ENCODE assay signal across 8 mouse cellular contexts in genomic region chr17:47924383-47925339, GRCm38 (mm10). TPM values are rescaled to one million over a fixed set of nuclear protein-coding genes. Genes with fewer than 3 reads are reported as not detected.
A peak's percentile ranks its signal among the peaks of the same experiment; 100 is the strongest.
DNase-seq lines count a peak whose midpoint lies in the region; ATAC-seq lines count a peak whose summit lies in the region.

TSS of gene Foxp4 (minus strand) at chr17:47924645.

- peak; percentile 89 for DNase-seq in CD4-positive helper T cell, adult 2 months (ENCODE audit: low read depth, low spot score)
- peak; percentile 92 for DNase-seq in brain, adult 2 months (ENCODE audit: low read depth, low spot score)
- DNase-seq in naive thymus-derived CD4-positive, alpha-beta T cell, adult 2 months (ENCODE audit: low read depth): peak; percentile 88
- peak; percentile 89 for DNase-seq in splenic B cell, adult 2 months (ENCODE audit: low read depth, low spot score)

- no peaks in the 10 kb centered on the region for H3K27me3 ChIP-seq in heart, embryonic 12.5 days (replicated peaks)
- no peaks in the 10 kb centered on the region for H3K27me3 ChIP-seq in kidney, embryonic 16.5 days (ENCODE audit: insufficient read depth, low read length)
- peaks cover 48% of the 10 kb centered on the region for H3K27me3 ChIP-seq in liver, embryonic 12.5 days (replicated peaks)
- H3K27me3 ChIP-seq in splenic B cell, adult 2 months (ENCODE audit: control insufficient read depth, insufficient read depth, low read length, poor library complexity, severe bottlenecking): no peaks in the 10 kb centered on the region

- peak within 1 kb of the TSS; percentile 79 for H3K4me3 ChIP-seq in heart, embryonic 12.5 days
- peak within 1 kb of the TSS; percentile 98 for H3K4me3 ChIP-seq in kidney, embryonic 16.5 days (ENCODE audit: low read length)
- H3K4me3 ChIP-seq in liver, embryonic 12.5 days: peak within 1 kb of the TSS; percentile 79

- peak within 1 kb of the TSS; percentile 99 for H3K4me2 ChIP-seq in heart, embryonic 12.5 days
- peak within 1 kb of the TSS; percentile 94 for H3K4me2 ChIP-seq in kidney, embryonic 16.5 days (replicated peaks; ENCODE audit: low read depth, low read length)
- H3K4me2 ChIP-seq in liver, embryonic 12.5 days: peak within 1 kb of the TSS; percentile 98

- H3K36me3 ChIP-seq in heart, embryonic 12.5 days: peaks cover 4% of the 10 kb centered on the region; the same call in 1 of the 2 replicates
- no peaks in the 10 kb centered on the region for H3K36me3 ChIP-seq in kidney, embryonic 16.5 days (ENCODE audit: insufficient read depth, low read length)
- peaks cover 7% of the 10 kb centered on the region; the same call in 1 of the 2 replicates for H3K36me3 ChIP-seq in liver, embryonic 12.5 days
- H3K36me3 ChIP-seq in splenic B cell, adult 2 months (ENCODE audit: control insufficient read depth, insufficient read depth, low read length, poor library complexity, severe bottlenecking): no peaks in the 10 kb centered on the region; the same call in 1 of the 2 replicates

- peaks cover 42% of the 10 kb centered on the region for H3K4me1 ChIP-seq in heart, embryonic 12.5 days (replicated peaks)
- peaks cover 32% of the 10 kb centered on the region for H3K4me1 ChIP-seq in kidney, embryonic 16.5 days (ENCODE audit: insufficient read depth, low read length)
- H3K4me1 ChIP-seq in liver, embryonic 12.5 days: peaks cover 62% of the 10 kb centered on the region

- peak within 1 kb of the TSS; percentile 97 for H3K27ac ChIP-seq in heart, embryonic 12.5 days (ENCODE audit: poor library complexity, severe bottlenecking)
- peak within 1 kb of the TSS; percentile 97 for H3K27ac ChIP-seq in kidney, embryonic 16.5 days (ENCODE audit: low read length)
- peak within 1 kb of the TSS; percentile 82 for H3K27ac ChIP-seq in liver, embryonic 12.5 days

- peak within 1 kb of the TSS; percentile 96 for H3K9ac ChIP-seq in heart, embryonic 12.5 days
- H3K9ac ChIP-seq in kidney, embryonic 16.5 days (replicated peaks; ENCODE audit: low read length): peak within 1 kb of the TSS; percentile 93
- peak within 1 kb of the TSS; percentile 81 for H3K9ac ChIP-seq in liver, embryonic 12.5 days

- WGBS in heart, embryonic 12.5 days: under 1% methylated on average over 88 of the region's 91 CpGs
- WGBS in kidney, embryonic 16.5 days: under 1% methylated on average over 85 of the region's 91 CpGs
- WGBS in liver, embryonic 12.5 days (ENCODE audit: insufficient replicate concordance): under 1% methylated on average over 91 of the region's 91 CpGs

- H3K9me3 ChIP-seq in heart, embryonic 12.5 days (replicated peaks): peaks cover 3% of the 10 kb centered on the region; the same call in 1 of the 2 replicates
- H3K9me3 ChIP-seq in kidney, embryonic 16.5 days (ENCODE audit: low read length): no peaks in the 10 kb centered on the region
- peaks cover 6% of the 10 kb centered on the region; the same call in 1 of the 2 replicates for H3K9me3 ChIP-seq in liver, embryonic 12.5 days (replicated peaks)

- 0 out of 2 replicates have a peak, but pooled peaks have one; percentile 39 for ATAC-seq in erythroid progenitor cell, adult 5-6 weeks (replicated peaks; ENCODE audit: low FRiP score, poor library complexity, severe bottlenecking)
- peak; percentile 84 for ATAC-seq in heart, embryonic 12.5 days (ENCODE audit: insufficient number of reproducible peaks, low FRiP score)
- peak; percentile 87 for ATAC-seq in kidney, embryonic 16.5 days (ENCODE audit: low FRiP score, low TSS enrichment)
- peak; percentile 86 for ATAC-seq in liver, embryonic 12.5 days

RNA-seq across cellular contexts. Expression of gene Foxp4, which starts in this region (rescaled TPM):
- 4.0 and 5.4 TPM in 2 replicates for total RNA-seq in erythroid progenitor cell, adult 5-6 weeks (2015; ENCODE audit: low replicate concordance)
- total RNA-seq in erythroid progenitor cell, adult 5-6 weeks (2017; ENCODE audit: low replicate concordance): 0.30 and 1.0 TPM in 2 replicates
- polyA plus RNA-seq in heart, embryonic 12.5 days (2016; fragmentation: Nextera tagmentation; extraction: Ambion mirVana): 20.7 and 22.5 TPM in 2 replicates
- polyA plus RNA-seq in kidney, embryonic 16.5 days (2015; fragmentation: Nextera tagmentation; extraction: Ambion mirVana): 8.3 and 11.6 TPM in 2 replicates
- 13.7 and 13.9 TPM in 2 replicates for polyA plus RNA-seq in liver, embryonic 12.5 days (2016; fragmentation: Nextera tagmentation; extraction: Ambion mirVana)

Comparison
In these comparisons a context has a peak if more than half of its experiments do, and no peak if none do; other contexts are left out.
1. Peak in every context shown above with its lines: DNase-seq, ATAC-seq, H3K4me3 ChIP-seq and H3K27ac ChIP-seq.